Mouse (Mus musculus): ENCODE measurements at regions not wholly inside any gene's neighbourhood (a gene's known extent, or its start where the extent isn't known, plus 50 kb on each side); places are given as distances from the start of the nearest gene placed in this dataset.

GRCm38 (mm10) chr16:49570031-49570430 lies 129.0 kb upstream of the Ift57 start:
- DNase-seq (ENCODE audit: extremely low spot score, low spot score), result no peak

- no peak for DNase-seq (ENCODE audit: extremely low spot score, low spot score)
These were observed 126.4 kb upstream of the Ift57 start for GRCm38 (mm10) chr16:49572485-49573170.

- DNase-seq (ENCODE audit: extremely low spot score, low spot score), result no peak
These were observed 125.9 kb upstream of the Ift57 start for GRCm38 (mm10) chr16:49573171-49573517.

- DNase-seq (ENCODE audit: extremely low spot score, low spot score), result no peak
These were observed 120.1 kb upstream of the Ift57 start for GRCm38 (mm10) chr16:49578976-49579375.

- no peak for DNase-seq (ENCODE audit: extremely low spot score, low spot score)
These were observed 118.3 kb upstream of the Ift57 start for GRCm38 (mm10) chr16:49580708-49581107.

GRCm38 (mm10) chr16:49606500-49606899 lies 92.5 kb upstream of the Ift57 start:
- no peak for DNase-seq (ENCODE audit: extremely low spot score, low spot score)

GRCm38 (mm10) chr16:49614801-49615200 lies 84.2 kb upstream of the Ift57 start:
- DNase-seq (ENCODE audit: extremely low spot score, low spot score), result no peak

- DNase-seq (ENCODE audit: extremely low spot score, low spot score), result no peak
These were observed 83.6 kb upstream of the Ift57 start for GRCm38 (mm10) chr16:49615342-49616020.

GRCm38 (mm10) chr16:49616263-49616872 lies 82.7 kb upstream of the Ift57 start:
- no peak for DNase-seq (ENCODE audit: extremely low spot score, low spot score)

- no peak for DNase-seq (ENCODE audit: extremely low spot score, low spot score)
These were observed 65.5 kb upstream of the Ift57 start for GRCm38 (mm10) chr16:49633502-49633901.

- no peak for DNase-seq (ENCODE audit: extremely low spot score, low spot score)
These were observed 63.5 kb upstream of the Ift57 start for GRCm38 (mm10) chr16:49635506-49635905.

- DNase-seq (ENCODE audit: extremely low spot score, low spot score), result no peak
These were observed 62.6 kb upstream of the Ift57 start for GRCm38 (mm10) chr16:49636467-49636866.

GRCm38 (mm10) chr16:49642696-49643095 lies 56.3 kb upstream of the Ift57 start:
- DNase-seq (ENCODE audit: extremely low spot score, low spot score), result no peak

GRCm38 (mm10) chr16:49644416-49644815 lies 54.6 kb upstream of the Ift57 start:
- no peak for DNase-seq (ENCODE audit: extremely low spot score, low spot score)

- DNase-seq (ENCODE audit: extremely low spot score, low spot score), result no peak
These were observed 52.6 kb upstream of the Ift57 start for GRCm38 (mm10) chr16:49646479-49646878.

All from neural tube, embryonic 10.5 days (tissue).